Mouse (Mus musculus) heart, adult 11 months (tissue): ENCODE results near the gene Eya2.

Experiments
- DNase-seq: peaks from one replicate; pipeline ENCODE4 v3.0.0; 2022

Eya2 gene

DNA sequence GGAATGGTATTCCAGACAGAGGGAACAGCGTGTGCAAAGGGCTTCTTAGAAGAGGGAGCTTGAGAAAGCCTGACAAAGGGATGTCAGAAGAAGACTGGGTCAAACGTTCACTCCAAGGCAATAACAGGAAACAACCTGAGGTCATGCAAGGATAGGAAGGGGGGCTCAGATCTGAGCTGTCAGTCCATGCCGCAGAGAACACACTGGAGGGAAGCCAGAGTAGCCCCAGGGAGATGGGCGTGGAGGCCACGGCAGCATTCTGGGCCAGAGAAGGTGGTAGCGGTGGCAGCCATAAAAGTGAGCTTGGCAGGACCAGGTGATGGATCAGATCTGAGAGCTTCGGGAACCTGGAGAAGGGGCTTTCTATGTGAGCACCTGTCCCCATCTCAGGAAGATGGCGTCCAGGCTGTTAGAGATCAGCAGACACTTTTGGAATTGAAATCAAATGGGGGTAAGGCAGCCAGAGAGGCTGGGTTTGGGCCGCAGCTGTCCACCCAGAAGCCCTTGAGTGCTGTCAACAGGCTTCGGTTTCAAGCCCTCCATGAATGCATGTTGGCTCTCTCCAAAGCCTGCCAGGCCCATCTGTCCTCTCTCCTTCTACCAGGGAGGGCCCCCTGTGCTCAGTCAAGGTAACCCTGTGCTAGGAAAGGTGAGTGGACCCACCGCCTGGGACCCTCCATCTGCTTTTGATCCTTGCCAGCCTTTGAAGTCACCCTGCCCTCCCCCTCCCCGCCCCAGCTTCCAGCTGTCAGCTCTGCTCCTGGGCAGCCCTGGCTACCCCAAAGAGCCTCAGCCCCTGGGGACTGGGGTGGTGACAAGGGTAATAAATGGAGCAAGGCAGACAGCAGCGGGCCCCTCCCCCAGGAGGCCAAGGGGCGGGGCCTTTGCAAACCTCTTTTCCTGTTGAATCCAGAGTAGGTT, 58.4 kb downstream of the Eya2 start:
- DNase-seq, result peak; percentile 97

DNA sequence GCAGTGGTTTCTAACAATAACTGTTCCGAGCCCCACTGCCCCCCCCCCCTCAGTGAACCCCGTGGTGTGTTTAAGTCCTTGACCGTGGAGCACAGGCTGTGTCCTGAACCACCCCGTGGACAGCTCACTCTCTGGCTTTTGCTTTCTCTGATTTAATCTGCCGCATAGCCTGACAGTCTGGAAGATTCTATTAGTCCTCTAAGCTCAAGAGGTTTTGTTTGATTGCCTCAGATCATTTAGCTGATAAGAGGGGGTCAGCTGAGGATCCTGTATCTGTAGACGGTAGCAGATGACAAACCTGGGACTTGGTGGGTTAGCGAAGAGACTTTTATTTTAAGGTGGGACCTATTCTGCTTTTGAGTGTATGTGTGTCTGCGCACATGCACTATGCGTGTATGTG, 59.3 kb downstream of the Eya2 start:
- DNase-seq, result peak; percentile 83

DNA sequence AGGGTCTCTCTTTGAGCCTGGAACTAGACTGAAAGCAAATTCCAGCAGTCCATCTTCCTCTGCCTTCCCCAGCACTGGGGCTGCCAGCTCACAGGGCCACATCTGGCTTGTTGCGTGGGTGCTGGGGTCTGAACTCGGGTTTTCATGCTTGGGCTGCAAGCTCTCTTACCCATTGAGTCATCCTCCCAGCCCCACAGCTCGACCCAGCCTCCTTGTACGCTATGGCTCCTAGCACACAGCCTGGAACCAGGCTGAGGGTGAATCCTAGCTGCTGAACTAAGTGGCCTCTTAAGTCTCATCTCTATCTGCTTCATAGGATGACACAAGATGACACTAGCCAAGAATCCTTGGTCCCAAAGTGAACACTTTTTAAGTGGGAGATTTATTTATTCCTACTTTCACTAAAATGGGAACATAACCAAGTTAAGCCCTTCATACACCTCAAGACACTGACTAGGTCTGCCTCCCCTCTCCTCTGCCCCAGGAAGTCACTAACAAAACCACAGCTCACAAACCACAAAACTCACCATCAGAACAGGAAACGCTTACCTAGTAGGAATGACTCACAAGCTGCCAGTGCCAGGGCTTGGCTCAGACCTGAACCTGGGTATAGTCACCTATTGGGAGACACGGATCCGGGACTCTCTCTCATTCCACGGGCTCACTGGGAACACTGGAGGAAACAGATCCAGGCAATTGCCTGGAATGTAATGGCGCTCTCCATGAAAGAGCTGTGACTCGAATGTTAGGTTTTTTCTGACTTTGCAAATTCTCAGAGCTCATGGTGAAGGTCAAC, 60.1 kb downstream of the Eya2 start:
- DNase-seq, result peak; percentile 86

DNA sequence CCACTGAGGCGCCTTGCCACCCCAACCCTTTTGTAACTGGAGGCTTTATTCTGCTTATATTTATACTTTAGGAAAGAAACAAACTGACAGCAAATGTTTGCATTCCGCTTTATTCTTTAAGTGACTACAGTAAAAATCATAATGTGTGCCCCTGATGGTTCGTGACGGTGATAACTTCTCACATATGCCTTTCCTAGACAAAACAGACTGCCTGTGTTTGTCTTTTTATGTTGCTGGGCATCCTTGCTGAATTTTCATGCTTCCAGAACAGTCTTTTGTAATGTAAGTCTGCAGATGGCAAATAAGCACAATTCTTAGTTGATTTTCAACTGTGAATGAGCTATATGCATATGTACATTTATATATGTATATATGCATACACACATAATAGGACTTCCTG, 61.7 kb downstream of the Eya2 start:
- no peak for DNase-seq

DNA sequence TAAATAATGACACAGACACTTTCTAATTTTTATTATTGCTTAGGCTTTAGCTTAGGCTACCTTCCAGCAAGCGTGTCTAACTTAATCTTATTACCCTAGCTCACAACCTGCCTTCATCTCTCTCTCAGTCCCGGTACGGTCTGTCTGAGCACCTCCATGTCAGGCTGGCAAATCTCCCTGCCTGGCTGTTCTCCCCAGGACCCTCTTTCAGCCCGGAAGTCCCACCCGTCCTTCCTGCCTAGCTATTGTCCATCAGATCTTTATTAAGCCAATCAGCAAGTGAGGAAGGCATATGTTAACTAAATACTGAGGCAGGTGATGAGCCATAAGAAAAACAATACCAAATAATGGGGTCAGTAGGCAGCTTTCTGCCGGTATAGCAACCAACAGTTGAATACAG, 62.1 kb downstream of the Eya2 start:
- DNase-seq, result peak; percentile 68

DNA sequence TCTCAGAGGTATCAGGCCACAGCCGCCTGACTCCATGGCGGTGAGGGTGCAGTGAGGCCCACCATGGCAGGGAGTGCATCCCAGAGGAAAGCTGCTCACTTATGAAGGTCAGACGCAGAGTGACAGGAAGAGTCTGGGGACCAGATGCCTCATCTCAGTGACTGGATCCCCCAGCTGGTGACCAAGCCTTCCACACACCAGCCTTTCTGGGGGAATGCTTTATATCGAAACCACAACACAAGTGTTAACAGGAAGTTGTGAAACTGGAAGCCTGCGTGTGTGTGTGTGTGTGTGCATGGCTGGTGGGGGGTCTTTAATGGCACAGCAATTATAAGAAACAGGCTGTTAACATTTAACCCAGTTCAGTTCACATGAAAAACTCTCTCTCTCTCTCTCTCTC, 64.7 kb downstream of the Eya2 start:
- DNase-seq, result peak; percentile 80

DNA sequence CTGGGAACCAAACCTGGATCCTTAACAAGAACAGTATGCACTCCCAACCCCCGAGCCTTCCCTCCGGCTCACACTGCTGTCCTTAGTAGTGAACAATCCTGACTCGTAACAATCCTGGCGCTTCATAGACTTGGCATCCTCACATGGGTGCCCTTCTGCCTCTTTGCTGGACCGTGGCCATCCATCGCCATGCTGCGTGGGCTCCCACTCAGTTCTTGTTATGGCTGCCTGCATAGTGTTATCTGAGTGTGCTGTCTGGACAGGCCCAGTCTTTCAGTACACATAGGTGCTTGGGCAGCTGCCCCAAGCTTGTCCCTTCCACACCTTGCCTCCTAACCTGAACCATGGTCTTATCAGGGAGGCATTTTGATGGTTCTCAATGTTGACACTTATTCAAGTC, 68.4 kb downstream of the Eya2 start:
- peak; percentile 61 for DNase-seq

DNA sequence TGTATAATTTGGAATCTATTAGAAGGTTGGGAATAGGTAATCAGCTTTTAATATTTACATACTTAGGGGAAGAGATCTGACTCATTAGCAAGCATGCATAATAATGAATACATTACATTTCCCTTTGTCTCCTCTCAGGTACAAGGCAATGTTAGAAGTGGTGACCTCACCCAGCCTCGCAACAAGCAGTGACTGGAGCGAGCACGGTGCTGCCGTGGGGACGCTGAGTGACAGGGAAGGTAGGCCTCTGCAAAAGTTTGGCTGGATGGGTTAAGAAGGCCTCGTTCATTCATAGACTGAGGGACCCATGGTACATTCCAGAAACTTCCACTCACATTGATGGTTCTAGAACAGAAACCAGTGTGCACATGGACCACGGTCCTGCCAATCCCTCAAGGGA, 69.8 kb downstream of the Eya2 start:
- peak; percentile 78 for DNase-seq

DNA sequence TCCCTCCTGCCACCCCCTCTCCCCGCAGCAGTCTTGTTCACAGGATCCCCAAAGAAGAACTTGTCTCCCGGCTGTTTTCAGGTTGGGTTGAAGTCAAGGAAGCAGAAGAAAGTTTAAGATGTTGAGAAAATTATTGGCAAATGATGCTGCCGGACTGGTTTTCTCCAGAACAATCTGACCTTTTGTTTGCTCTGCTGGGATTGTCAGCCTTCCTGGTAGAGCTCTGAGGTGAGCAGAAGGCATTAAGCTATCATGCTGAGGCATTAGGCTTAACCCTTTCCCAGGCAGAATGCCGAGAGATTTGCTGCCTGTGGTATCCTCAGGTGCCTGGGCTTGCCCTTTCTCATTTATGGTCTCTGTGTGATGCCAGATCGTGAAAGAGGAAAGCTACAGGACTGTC, 70.3 kb downstream of the Eya2 start:
- DNase-seq, result no peak

DNA sequence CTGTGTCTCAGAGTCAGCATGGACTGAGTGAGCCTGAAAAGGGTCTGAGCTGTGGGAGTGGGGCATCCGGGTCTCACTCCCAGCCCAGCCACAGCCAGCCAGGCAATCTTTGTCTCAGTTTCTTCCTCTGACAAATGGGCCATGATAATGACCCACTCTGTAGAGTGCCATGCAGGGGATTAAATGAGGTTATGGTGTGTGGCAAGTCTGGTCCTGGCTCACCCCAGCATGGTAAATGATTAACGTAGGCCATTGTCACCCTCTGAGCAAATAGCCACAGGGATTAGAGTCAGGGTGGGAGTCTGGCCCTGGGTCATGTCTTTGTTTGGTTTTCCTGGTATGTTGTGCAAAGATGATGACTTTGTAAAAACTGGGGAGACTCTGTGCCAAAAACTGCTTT, 72.3 kb downstream of the Eya2 start:
- DNase-seq, result peak; percentile 61

DNA sequence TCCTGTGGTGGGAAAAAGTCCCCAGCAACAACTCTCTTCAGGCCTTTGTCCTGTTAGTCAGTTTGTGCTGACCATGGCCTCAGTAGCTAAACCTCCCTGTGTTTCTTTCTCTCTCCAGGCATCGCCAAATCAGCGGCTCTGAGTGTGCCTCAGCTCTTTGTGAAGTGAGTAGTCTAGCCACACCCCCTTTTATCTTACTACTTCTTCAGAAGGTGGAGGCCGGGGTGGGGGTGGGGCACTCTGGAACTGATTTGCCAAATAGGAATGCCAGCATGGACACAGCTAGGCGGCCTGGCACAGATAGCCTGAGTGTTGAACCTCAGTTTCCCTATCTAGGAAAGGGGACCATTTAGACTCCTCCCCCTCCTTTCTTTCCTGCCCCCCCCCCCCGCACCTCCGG, 87.9 kb downstream of the Eya2 start:
- DNase-seq, result peak; percentile 55

DNA sequence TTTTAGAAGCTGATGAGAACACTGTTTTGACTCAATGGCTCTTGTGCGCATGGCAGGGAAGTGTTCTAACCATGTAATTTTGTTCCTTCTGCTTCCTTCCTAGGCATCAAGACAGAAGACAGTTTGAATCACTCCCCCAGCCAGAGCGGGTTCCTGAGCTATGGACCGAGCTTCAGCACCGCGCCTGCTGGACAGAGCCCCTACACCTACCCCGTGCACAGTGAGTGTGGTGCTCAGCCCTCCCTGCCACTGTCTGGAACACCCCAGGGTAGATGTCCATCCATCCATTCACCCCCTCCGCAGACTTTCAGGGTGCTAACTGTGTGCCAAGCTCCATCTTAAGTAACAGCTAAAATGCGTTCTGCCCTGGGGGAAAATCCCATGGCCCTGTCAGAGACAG, 92.7 kb downstream of the Eya2 start:
- no peak for DNase-seq

DNA sequence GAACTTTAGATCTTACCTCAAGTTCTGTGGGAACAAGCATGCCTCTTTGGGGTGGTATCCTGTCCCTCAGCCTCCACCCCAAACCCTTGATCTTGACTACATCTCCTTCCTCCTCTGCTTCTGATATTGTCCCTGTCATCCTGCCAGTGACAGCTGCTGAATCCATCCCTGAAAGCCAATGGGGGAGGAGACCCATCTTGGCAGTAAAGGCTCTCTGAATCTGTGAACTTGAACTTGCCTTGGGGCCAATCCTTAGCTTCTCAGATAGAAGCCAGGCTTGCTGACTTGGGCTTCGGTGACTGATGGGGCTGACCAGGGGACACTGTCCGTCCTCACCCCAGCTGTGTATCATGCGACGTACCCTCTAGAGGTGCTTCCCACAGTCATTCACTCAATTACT, 94.1 kb downstream of the Eya2 start:
- DNase-seq, result peak; percentile 82

DNA sequence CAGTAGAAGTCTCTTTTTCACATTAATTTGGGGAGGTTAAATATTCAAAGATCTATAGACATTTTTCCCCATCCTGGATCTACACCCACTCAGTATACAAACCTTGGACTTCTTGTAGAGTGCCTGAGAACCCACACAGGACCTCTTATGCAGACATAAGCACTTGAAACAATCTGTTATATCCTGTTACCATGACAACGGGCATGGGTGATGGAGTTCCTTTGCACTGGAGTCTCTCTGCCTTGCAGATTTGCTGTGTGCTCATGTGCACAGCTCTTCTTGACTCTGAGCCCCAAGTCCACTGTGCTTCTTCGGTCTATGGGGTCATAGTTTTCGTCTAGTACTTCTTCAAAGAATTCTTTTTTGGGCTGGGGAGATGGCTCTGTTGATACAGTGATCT, 96.2 kb downstream of the Eya2 start:
- no peak for DNase-seq

DNA sequence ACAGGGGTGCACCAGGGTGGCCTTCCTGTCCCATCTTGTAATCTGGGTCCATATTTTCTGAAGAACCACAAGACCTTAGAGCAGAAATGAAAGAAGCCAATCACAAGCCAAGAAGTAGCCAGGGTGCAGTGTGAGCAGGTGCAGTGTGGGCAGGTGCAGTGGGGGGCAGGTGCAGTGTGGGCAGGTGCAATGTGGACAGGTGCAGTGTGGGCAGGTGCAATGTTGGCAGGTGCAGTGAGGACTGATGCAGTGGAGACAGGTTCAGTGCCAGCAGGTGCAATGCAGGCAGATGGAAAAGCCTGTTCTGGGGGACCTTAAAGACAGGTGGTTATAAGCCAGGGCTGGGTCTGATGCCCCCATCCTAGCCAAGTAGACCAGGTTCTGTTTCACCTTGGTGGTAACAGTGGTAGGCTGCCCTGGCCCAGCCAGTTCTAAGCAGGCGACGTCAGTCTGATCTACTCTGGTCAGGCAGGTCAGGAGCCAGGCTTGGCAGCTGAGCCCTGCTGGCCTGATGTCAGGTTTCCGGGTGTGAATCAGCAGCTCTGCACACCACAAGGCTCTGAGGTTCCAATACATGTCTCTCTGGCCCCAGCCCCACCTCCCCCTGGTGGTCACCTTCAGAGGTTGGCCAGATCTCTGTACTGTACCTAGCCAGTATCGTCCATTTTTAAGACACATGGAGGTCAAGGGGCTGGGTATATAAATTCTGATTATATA, 98.3 kb downstream of the Eya2 start:
- peak; percentile 97 for DNase-seq

DNA sequence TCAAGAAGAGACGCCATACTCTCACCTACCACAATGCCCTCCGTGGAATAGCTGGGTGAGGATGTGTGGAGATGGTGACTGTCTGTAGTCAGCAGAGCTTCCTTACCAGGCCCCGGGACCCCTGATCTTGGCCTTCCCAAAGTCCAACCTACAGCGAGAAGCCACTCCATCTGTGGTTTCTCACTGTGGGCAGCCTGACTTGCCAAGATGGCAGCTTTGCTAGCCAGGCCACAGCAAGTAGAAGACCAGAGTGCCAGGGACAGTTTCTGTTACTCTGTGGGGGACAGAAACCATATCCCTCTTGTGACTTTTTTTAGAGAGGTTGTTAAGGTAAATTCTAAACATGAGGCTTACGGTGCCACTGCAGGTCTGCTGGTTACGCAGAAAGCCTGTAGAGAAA, 99.9 kb downstream of the Eya2 start:
- DNase-seq, result no peak

DNA sequence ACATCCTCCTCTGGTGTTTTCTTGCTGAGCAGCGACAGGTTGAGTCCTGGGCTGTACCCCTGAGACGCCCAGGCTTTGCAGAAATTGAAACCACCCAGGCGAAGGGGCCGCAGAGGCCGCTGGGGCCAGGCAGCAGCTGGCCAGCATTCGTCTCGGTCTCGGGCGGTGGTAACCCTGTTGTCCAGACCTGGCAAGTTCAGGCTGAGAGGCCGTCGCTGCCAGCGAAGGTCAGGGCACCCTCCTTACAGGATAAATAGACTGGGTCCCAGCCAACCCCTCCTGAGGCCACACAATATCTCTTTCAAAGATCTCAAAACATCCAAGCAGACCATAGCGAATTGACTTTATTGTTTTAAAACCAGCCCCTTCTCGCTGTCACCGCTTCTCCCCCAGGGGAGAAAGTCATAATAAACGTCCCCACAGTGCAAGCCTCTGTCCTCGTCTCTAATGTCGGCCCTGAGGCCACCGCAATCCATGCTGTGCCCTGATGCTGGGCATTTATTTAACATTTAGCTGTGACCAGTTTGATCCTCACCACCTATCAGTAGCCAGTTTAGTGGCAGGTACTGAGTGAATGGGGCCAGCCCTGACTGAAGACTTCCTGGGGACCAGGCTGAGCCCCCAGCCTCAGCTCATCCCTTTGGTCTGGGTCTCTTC, 105.5 kb downstream of the Eya2 start:
- DNase-seq, result no peak

DNA sequence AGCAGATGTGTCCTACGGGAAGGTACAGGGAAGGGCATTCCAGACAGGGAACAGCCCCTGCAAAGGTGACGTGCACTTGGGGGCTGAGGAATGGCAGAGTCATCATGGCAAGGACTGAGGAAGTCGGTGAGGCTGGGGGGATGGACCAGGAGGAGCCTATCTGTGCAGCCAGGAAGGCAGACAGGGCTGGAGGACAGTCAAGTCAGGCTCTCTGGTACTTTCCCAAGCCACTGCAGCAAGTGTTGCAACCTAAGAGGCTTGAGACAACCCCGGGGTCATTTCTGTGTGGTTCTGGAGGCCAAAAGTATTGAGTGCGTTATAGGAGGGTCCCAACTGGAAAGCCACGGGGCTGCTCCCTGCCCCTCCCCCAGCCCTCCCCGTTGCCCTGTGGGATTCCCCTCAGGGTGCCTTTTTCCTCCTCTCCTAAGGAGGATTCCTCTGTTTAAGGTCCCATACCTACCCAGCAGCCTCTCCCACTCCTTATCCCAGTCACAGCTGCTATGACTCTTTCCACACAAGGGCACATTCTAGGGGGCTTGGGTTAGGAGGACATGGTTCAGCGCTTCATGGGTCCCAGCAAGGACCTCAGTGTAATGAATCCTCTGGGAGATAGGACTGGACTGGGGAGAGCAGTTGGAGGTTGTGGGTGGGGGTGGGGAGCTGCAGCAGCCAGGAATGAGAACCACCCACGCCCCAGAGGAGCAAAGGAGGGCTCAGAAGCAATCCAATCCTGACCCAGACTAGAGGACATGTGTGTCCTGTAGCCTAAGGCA, 108.4 kb downstream of the Eya2 start:
- peak; percentile 93 for DNase-seq

DNA sequence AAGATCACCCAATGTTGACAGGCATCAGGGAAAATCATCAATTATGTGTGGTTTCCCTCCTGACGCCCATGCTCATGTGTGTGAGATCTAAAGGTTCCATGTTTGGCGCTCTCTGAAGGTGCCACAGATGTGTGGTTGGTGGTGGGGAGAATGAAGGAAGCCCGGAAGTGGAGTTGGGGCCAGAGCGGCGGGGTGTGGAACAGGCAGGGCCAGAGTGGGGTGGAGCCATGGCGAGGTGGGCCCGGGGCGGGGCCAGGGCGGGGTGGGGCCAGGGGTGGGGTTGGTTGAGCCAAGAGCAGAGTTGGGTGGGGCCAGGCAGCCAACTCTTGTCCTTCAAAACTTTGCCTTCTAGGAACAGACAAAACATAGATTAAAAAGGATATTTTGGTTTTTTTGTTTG, 113.4 kb downstream of the Eya2 start:
- no peak for DNase-seq

DNA sequence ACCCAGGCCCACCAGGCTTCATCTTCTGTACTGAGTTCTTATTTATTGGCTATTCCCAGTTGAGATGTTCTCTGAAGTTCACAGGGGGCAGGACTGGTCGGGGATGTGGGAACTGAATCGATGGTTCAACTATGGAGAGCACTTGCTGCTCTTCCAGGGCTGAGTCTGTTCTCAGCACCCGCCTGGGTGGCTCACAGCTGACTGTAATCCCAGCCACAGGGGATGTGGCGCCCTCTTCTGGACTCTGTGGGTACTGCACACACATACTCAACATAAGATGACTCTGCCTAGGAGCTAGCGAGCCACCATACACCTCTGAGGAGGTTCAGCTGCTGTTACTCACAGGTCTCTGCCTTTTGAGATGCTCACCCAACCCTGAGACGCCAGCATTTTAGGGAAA, 121.9 kb downstream of the Eya2 start:
- no peak for DNase-seq

DNA sequence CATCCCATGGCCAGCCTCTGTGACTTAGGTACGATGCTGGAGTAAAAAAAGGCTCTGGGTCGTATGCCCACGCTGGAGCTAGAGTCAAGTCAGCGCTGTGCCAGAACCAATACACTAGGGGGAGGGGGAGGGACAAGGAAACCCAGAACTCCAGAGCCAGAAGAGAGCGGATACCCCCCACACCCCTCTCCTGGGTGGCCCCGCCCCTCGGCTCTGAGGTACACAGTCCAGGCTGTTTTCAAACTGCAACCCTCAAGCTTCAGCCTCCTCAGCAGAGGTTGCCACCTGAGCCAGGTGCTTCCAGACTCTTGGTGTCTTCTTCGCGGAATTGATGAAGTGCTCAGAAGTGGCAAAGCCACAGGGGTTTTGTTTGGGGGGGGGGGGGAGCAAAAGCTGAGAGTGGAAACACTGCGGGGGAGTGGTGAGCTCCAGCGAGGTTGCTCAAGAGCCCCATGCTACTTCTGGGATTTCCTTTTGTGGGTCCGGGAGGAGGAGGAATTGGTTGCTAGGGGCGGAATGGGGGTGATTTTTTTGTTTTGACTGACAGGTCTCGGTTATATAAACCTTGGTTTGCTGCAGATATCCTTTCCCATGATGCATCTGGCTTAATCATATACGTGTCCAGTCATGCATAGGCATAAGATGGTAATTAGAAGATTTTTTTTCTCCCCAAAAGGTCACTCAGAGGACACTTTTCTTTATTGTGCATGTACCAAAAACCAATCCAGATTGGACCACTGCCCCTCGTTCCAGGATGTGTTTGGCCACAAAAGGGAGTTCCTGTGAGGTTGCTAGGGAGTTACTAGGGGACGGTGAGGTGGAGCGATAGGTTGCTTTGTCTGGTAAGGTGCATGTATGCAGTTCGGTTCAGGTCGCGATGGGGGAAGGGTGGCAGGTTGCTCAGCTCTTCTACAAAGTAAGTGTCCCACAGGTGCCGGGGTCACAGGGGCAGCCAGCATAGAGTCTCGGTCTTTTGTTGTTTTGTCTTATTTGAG, 122.6 kb downstream of the Eya2 start:
- DNase-seq, result no peak
